Mouse (Mus musculus) MEL-GATA-1-ER (cell line): Measurements from ENCODE around the gene Nanog.
"Not testable (repeated sequence)": the region's sequence is repeated elsewhere in the genome, so short reads cannot be mapped to it uniquely, and the experiment has no call there.

Experiments used
- DNase-seq: peaks from one replicate; pipeline ENCODE4 v3.0.0-alpha.2; 2012; ENCODE audit warnings: low read depth; ENCODE audit errors: extremely low read depth

Nanog gene

DNA sequence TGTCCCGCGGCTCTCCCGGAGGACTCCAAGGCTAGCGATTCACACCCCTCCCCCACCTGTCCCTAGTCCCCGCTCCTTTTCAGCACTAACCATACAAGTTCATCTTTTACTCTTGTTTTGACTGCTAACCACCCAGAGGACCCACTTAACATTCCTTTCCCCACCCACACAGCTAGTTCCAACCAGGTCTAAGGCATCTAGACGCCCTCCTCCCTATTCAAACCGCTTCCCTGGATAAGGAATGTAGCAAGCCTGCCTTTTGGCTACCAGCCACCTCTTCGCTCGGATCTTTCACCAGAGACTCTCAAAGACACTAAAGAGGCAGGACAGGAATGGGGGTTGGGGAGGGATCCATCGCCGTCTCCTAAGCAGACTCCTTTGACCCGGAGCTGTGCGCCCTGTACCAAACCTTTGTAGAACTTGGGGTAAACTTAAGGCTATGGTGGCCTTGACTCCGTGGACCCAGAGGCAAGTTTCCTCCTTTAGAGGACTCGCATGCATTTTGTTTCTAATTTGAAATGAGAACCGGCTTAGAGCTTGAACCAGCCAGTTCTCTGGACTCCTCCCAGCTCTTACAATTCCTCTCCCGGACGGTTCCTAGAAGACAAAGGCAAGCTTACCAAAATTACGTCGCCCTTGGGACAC lies 4.7 kb upstream of the Nanog start:
- no peak for DNase-seq

DNA sequence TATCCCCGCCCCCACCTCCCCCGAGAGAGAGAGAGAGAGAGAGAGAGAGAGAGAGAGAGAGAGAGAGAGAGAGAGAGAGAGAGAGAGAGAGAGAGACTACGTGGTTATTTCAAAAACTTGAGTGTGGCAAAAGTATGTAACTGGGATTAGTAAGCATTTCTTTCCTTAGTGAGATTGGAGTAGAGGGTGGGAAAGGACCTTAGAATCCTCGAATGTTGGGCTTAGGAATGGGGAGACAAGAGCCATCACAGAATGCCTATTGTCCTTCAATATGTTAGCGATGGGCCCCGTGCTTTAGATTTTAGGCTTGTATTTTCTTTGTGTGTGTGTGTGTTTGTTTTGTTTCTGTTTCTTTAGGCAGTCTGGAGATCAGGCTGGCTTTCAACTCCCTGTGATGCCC lies 4.0 kb upstream of the Nanog start:
- DNase-seq = no peak

DNA sequence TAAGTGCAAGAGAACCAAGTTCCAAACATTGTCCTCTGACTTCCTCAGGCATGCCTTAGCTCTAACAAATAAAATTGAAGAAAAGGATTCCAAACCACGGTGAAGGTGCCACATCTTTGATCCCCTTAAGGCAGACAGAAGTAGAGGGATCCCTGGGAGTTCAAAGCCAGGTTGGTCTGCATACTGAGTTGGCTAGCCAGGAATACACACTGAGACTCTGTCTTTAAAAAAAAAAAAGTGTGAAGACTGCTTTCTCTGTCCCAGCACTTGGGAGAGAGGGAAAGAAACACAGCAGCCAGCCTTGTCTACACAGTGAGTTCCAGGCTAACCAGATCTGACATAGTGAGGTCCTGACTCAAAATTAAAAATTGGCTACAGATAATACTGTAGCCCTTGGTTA lies 3.6 kb upstream of the Nanog start:
- DNase-seq = no peak

DNA sequence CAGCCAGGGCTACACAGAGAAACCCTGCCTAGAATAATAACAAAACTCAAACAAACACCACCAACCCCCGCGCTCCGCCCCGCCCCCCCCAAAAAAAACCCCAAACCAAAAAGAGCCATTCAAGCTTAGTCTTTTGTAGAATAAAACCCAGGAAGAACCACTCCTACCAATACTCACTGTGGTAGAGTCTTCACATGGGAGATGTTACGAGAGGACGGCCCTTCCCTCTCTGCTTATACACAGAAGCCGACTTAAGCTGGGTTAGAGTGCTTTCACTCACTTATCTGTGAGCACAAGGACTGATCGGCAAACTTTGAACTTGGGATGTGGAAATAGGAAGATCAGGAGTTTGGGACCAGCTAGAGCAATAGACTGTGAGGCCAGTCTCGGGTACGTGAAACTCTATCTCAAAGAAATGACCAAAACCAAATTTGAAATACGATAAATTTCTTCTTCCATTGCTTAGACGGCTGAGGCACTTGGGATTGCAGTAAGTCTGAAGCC lies 900 bp upstream of the Nanog start:
- no peak for DNase-seq

DNA sequence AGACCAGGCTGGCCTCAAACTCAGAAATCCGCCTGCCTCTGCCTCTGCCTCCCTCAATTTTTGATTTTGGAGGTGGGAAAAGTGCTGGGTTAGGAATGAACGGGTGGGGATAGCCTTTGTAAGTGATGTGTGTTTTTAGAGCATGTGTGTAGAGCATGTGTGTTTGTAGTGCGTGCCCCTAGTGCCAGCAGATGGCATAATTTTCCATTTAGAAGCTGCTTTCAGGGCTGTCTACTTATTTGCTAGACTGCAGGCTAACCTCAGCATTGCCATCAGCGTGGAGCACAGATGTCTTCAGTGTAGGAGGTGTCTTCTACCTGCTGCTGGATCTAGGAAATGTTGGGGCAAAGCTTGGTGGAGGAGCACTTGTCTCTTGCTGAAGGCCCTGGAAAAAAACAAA lies 1.5 kb downstream of the Nanog start:
- DNase-seq = no peak

DNA sequence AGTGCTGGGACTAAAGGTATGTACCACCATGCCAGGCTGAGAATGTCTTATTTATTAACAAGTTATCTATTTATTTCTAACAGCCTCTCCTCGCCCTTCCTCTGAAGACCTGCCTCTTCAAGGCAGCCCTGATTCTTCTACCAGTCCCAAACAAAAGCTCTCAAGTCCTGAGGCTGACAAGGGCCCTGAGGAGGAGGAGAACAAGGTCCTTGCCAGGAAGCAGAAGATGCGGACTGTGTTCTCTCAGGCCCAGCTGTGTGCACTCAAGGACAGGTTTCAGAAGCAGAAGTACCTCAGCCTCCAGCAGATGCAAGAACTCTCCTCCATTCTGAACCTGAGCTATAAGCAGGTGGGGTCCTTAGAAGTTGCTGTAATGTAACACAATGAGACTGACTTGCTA lies 4.2 kb downstream of the Nanog start:
- no peak for DNase-seq

DNA sequence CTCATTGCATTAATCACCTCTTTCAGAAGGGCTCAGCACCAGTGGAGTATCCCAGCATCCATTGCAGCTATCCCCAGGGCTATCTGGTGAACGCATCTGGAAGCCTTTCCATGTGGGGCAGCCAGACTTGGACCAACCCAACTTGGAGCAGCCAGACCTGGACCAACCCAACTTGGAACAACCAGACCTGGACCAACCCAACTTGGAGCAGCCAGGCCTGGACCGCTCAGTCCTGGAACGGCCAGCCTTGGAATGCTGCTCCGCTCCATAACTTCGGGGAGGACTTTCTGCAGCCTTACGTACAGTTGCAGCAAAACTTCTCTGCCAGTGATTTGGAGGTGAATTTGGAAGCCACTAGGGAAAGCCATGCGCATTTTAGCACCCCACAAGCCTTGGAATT lies 5.8 kb downstream of the Nanog start:
- DNase-seq = not testable (repeated sequence)

DNA sequence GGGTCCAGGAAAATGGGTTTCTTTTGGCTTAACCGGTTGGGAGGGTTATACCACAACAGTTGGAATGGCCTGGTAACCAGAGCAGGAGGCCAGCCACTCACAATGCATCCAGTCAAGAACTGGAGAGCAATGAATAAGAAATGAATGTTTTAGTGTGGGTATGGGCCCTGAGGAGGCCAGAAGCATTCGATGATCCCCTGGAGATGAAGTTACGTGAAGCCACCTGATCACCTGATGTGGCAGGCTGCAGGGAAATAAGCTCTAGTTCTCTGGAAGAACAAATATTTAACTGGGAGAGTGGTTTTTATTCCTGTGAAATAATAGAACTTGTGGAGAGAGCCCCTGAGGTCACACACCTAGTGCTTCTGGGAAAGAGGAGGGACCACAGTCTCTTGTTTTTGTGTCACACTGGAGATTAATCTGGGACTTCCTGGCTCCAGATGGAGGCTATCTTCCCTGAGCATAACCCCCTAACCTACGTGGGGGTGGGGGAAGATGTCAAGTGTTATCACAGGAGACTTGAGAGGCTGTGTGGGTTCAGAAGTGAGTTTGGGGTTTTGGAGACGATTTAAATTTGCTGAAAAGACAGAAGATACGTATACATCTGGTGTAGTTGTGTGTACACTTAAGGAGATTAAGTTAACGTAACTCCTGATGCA lies 7.5 kb downstream of the Nanog start:
- DNase-seq = no peak

DNA sequence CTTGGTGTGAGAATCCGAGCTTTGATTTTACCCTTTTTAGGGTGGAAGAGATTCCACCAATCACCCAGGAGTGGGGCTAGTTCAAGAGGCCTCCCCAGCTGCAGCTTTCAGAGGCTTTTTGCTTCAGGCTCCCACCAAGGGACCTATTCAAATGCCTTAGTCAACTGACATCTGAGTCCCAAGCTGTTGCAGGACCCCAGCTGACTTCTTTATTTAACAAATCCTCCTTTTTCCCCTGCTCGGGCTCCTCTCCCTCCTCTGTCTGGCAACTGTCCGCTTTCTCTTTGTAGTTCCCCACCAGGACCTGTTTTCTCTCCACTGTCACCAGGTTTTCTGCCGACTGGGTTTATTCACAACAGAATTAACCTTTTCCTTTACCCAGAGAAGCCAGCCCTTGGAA lies 8.6 kb downstream of the Nanog start:
- DNase-seq = no peak

DNA sequence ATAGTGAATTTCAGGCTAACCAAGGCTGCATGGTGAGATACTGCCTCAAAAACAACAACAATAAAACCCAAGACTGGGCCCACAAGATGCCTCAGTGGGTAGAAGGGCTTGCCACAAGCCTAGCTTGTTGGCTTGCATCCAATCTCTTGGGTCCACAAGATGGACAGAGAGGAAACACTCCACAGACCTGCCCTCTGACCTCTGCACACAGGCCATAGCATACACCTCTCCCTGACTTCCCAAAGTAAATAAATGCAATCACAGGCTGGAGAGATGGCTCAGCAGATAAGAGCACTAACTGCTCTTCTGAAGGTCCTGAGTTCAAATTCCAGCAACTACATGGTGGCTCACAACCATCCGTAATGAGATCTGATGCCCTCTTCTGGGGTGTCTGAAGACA lies 10.9 kb downstream of the Nanog start:
- not testable (repeated sequence) for DNase-seq

DNA sequence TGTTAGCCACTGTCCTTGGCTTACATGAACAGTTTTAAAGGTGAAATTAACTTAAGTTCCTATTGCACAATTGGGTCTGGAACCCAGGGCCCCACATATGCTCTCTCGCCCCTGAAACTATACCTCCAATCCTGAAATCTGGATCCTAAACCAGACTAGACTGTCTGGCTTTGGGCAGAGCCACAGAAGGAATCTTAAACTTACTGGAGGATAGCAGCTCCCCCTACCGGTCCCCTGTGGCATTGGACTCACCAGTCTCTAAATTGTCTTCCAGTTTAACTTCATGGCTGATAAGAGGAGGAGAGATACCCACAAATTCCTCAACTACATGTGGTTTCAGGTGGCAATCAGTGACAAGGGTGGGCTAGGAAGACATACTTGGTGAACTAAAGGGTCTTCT lies 12.7 kb downstream of the Nanog start:
- peak; percentile 49 for DNase-seq

DNA sequence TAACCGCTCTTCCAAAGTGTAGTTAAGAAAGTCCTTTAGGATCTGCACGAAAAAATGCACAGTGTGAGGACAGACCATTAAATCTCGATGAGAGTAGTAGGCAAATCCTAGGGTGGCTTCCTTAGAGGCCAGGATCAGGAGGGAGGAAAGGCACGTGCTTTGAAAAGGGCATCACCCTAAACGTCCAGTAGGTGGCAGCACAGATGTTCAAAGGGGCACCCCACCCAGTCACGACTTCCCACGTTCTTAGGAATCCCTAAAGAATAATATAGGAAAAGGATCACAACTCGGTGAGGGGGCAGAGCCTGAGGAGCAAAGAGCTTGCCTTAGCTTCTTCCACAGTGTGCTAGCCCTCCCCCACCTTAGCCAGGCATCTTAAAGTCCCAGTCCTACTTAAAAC lies 32.7 kb downstream of the Nanog start:
- no peak for DNase-seq

DNA sequence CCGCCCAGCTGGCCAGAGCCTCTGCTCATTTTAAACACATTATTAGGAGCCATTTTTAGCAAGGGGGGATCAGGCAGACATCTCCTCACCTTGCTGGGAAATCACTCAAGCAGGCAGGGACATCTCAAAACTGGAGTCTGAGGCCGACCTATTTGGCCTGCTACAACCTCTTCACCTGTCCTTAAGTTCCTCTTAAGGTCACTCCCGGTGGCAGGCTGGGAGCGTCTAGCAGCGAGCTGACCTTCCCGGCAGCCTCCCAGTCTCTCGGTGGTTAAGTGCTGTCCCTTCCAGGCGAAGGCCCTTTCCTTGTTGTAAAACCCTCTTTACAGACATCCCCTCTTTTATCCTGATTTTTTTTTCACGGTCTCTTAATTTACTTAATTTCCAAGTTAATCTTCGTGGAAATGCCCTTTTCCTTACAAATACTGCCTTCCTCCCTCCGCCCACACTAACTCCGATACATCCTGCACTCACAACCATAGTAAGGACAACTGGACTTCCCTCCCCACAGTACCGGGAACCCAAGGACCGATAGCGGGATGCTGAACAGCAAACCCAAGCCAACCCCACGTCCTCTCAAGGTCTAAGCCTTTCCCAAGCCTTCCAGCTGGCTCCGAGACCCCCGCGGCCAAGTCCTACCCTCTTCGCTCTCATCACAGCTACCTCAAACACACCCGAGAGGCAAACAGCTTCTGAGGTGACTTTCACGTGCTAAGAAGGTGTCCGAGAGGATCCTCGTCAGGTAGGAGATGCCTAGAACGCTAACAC lies 34.4 kb downstream of the Nanog start:
- DNase-seq = no peak

DNA sequence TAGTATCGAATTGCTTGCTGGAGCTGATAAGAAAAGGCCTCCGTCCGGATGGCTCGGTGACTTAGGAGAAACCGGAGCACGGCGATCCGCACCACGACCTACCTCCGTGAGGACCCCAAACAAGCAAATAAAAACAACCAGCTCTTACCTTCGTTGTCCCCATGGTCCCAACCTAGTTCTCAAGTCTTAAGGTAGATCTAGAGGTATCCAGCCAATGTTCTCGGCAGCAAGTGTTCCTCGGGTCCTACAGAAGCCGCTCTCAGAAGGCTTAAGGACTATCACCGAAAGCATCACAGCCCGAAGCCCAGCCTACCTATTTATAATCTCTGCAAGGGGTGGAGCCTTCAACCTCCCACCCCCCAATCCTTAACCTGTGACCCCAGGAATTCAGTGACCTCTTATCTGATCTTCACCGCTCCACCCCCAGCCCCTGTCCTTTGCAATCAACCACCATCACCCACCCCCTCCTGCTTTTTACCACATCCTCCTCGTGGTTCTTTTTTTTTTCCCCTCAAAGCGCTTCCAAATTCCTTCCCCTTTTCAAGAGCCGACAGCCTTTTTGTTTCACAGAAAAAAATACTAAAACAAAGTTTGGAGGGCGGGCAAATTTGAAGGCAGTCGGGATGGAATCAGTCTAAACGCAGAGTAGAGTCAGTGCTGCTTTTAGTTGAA lies 35.1 kb downstream of the Nanog start:
- peak; percentile 92 for DNase-seq

DNA sequence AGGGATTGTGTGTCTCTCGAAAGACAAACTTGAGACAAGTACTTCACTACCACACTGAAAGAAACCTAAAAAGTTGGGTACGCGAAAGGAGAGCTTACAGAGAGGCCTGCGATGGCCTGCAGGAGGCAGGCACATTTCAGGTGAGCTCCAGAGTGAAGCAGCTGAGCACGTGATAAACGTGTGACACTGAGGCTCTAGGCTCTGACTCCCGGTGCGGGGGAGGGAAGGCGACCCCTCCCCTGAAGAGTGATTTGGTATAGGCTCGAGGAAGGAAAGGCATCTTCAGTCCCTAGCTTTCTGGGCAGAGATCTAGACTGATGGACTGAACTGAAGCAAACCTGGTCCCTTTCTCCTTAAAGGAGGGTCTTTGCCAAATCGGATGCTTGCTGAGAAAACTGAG lies 36.1 kb downstream of the Nanog start:
- no peak for DNase-seq

DNA sequence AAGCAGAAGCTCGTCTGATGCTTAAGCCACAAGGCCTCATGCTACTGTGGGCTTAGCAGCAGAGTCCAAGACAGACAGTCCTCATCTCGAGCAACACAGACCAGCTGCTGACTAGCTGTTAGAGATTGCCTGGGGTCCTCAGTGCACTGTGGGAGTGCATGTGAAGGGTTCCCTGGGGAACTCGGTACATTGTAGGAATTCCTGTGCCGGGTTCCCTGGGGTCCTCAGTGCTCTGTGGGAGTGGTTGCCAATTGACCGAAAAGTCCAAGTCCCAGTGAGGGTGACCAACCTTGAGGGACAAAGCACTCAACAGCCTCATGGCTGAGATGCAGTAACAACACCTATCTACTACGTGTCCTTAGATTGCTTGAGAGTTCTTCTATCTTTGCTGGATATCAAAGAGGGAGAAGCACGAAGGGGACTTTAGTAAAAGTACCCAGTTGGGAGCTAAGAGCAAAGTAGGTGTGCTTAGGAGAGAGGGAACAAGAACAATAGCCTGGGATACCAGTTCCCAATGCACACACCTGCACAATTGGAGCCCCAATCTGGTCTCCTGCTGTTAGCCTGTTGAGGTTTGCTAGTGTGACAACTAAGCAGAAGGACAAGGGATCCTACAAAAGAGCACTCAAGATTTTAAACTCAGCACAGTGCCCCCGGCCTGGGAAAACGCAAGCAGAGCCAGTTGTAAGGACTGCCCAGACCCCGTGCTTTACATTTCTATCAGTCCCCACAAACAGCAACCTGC lies 37.4 kb downstream of the Nanog start:
- DNase-seq = no peak

DNA sequence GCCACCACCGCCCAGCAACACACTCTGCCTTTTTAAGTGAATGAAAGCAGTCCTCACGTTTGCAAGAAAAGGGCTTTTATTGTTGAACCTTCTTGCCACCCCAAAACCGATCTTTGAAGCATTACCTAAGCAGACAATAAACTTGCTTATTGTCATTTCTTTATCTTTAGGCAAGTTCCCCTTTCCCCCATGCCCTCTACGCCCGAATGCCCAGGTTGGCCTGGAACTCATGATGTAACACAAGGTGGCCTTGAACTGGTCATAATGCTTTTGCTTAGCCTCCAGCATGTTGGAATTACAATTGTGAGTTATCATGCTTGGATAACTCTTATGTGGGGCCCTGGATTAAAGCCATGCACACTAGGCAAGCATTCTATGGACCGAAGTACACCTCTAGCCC lies 43.3 kb downstream of the Nanog start:
- DNase-seq = no peak

DNA sequence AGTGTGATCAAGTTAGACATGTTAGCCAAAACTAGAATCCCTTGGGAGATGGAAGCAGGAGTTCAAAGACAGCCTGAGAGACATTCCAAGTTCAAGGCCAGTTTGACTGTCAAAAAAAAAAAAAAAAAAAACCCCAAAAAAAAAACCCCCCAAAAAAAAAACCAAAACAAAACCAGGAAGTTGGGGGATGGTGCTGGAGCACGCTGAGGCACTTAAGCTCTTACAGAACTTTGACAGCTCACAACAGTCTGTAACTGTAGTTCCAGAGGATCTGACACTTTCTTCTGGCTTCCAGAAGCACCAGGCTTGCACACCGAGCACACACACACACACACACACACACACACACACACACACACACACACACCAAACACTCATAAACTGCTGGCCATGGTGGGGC lies 48.6 kb downstream of the Nanog start:
- no peak for DNase-seq

DNA sequence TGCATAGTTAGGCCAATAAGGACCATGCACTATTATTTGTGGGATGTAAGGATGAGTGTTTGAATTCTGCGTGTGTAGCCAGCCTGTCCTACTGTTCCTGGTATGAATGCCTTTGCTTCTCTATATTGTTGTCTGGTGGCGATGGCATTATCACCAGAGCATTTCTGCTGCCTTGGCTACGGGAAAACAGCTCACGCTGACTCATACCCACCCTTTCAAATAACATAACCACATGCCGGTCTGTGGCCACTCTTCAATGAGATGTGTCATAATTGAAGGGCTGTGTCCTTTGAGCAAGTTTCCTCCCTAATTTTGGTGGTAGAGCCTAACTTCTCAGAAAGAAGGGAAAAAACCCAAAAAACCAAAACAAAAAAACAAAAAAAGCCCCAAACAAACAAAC lies 51.4 kb downstream of the Nanog start:
- DNase-seq = peak; percentile 69

DNA sequence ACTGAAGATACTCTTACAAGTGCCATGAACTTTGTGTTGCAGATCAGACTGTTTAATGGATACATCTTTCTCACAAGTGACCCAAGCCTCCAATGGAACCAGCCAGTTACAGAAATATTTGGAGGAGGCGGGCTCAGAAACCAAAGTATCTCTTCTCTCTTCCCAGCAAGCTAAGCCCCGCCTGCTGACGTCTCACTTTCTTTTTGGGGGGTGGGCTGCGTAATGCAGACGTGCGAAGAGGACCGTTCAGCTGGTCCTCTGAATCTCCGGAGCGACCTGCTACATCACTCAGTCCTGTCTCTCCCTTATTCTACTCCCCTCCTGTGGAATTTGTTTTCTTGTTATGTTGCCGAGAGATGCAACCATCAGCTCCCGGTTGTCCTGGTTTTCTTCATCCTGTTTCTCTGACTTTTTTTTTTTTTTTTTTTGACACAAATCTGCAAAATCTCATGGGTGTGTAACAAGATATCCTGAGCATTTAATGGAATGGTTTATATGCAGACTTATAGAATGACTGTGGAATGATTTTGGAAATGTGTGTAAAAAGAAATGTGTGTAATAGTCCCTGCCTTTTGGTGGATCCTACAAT lies 53.8 kb downstream of the Nanog start:
- peak; percentile 89 for DNase-seq

DNA sequence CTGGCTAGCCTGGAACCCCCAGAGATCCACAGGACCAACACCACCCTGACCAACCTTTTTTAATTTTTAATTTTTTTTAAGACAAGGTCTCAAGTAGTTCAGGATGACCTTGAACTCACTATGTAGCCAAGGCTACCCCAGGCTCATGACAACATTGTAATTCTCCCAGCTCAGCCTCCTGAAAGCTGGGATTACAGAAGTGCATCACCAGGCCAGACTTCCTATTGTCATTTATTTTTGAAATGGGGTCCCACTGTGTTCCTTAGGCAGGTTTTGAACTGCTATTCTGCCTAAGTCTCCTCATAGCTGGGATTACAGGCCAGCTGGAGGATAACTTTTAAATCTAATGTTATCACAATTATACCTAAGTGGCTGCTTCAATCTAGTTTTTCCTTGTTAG lies 54.6 kb downstream of the Nanog start:
- DNase-seq = no peak
